Mouse (Mus musculus) heart, embryonic 11.5 days (tissue): ENCODE measurements at regions not wholly inside any gene's neighbourhood (a gene's known extent, or its start where the extent isn't known, plus 50 kb on each side); places are given as distances from the start of the nearest gene placed in this dataset.

Experiments
- ATAC-seq: fragments of 200-750 bp; cut with Nextera tagmentation; replicated peaks from 2 replicates; pipeline ENCODE4 v1.8.0; 2017; ENCODE audit warnings: moderate library complexity; ENCODE audit not compliant: insufficient number of reproducible peaks, low FRiP score, low TSS enrichment
- H3K27ac ChIP-seq: fragments of 300-500 bp; sonication (generic); 2 replicates; pipeline ENCODE4 v1.5.1; 2014; ENCODE audit warnings: mild to moderate bottlenecking, low read depth, low read length
- H3K27me3 ChIP-seq: fragments of 300-500 bp; sonication (generic); 2 replicates; pipeline ENCODE4 v1.6.1; 2014; ENCODE audit warnings: mild to moderate bottlenecking, low read length, mixed read lengths; ENCODE audit not compliant: control insufficient read depth, insufficient read depth
- H3K36me3 ChIP-seq: fragments of 300-500 bp; sonication (generic); 2 replicates; pipeline ENCODE4 v1.6.1; 2014; ENCODE audit warnings: mild to moderate bottlenecking, low read length, moderate library complexity, mixed read lengths; ENCODE audit not compliant: control insufficient read depth, insufficient read depth
- H3K4me1 ChIP-seq: fragments of 300-500 bp; sonication (generic); 2 replicates; pipeline ENCODE4 v1.6.1; 2014; ENCODE audit warnings: low read length; ENCODE audit not compliant: control insufficient read depth, insufficient read depth
- H3K4me2 ChIP-seq: fragments of 300-500 bp; sonication (generic); 2 replicates; pipeline ENCODE4 v1.6.1; 2014; ENCODE audit warnings: mild to moderate bottlenecking, moderate library complexity
- H3K4me3 ChIP-seq: fragments of 300-500 bp; sonication (generic); 2 replicates; pipeline ENCODE4 v1.5.1; 2014; ENCODE audit warnings: low read depth, low read length
- H3K9ac ChIP-seq: fragments of 300-500 bp; sonication (generic); 2 replicates; pipeline ENCODE4 v1.6.1; 2014; ENCODE audit warnings: mild to moderate bottlenecking, low read depth, low read length, moderate library complexity
- H3K9me3 ChIP-seq: fragments of 300-500 bp; sonication (generic); replicated peaks from 2 replicates; pipeline ENCODE4 v1.6.1; 2016; ENCODE audit warnings: low read length; ENCODE audit not compliant: control insufficient read depth
- WGBS: fragments of 180-500 bp; shearing (Covaris S2); extraction: QIAGEN DNeasy Blood & Tissue Kit; methylation state at CpG from one replicate; pipeline ENCODE4 v1.1.7; 2014; ENCODE audit not compliant: insufficient replicate concordance; 5-methylcytosine and 5-hydroxymethylcytosine counted together

DNA sequence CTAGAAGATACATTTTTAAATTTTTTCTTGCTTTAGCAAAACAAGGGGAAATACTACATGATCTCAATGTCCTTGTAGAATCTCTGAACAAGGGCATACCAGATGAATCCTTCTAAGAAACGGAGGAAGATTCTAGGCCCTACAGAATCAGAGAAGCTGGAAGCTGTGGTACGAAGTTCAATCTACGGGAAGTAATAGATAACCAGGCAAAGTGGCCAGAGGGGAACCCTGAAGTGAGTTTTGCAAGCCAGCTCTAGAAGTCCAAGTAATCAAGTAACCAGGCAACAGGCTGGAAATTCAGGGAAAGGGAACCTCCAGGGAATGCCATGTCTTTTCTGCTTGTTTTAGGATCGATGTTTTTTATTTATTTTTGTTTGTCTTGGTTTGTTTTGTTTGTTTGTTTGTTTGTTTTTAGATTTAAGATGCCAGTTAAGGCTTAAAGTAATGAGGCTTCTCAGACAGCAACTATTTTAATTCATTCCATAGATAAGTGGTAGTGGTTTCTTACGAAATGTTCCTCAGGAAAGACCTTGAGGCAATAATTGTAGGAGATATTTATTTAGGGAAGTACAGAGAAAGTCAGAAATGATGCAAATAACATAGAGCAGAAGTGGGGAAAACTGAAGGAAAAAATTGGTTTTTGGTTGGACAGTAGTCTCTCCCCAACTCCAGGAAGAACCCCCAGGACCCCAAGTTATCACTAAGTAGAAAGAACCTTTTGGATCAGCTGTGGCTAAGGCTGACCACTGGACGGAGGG lies 420.7 kb downstream of the Lipi start:
- H3K4me2 ChIP-seq = no peak overlapping the region
- no peak for ATAC-seq
- no peaks in the 10 kb centered on the region for H3K9me3 ChIP-seq
- no peak overlapping the region for H3K4me3 ChIP-seq
- H3K27ac ChIP-seq = no peak overlapping the region
- H3K9ac ChIP-seq = no peak overlapping the region
- WGBS = 64% methylated on average over 6 of the region's 6 CpGs
- H3K27me3 ChIP-seq = no peaks in the 10 kb centered on the region
- H3K4me1 ChIP-seq = no peaks in the 10 kb centered on the region
- no peaks in the 10 kb centered on the region for H3K36me3 ChIP-seq

DNA sequence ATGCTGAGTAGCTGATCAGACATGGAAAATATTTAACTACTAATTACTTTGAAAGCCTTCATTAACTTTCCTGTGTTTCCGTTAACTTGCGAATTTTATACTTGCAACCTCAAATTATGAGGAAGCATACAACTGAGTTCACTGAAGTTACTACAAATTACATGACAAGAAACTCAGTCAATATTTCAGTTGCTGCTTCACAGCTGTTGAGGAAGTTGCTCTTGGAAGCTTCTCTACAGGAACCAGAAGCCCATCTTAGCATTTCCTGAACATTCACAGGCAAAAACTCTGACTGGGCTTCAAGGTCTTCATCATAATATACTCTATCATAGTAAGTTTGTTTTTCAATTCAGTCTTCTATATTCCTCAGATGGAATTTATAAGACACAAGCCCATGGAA lies 426.1 kb downstream of the Lipi start:
- Histone ChIP-seq H3K27ac (no peak overlapping the region), H3K4me2 (no peak overlapping the region), H3K4me1 (no peaks in the 10 kb centered on the region), H3K9me3 (no peaks in the 10 kb centered on the region), H3K36me3 (no peaks in the 10 kb centered on the region), H3K9ac (no peak overlapping the region), H3K4me3 (no peak overlapping the region), H3K27me3 (no peaks in the 10 kb centered on the region)
- 90% methylated on average over 2 of the region's 2 CpGs for WGBS
- ATAC-seq = no peak

DNA sequence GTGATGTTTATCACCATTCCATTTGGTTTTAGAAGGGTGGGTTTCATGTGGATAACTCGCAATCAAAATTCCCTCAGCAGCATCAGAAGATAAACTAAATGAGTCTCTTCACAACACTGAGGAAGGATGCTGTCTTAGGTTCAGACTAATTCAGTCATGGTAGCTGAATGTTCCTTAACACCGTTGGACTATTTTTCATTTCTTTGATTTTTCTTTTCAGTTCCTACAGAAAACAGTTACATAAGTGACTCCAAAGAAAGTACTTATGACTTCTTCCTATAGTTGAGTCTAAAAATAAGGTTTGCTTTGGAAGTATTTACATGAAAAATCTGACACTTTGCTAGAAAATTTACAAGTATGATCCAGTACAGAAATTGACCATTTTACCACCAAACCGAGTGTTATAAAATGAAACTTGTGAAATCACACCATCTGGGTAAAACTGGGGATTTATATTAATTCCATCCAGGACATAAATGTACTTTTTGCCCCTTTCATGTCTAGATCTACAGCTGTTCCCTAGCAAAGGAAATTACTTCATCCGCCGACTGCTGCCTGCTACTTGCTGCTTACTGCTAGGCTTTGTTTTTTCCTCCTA lies 430.3 kb downstream of the Lipi start:
- WGBS = 72% methylated on average over 5 of the region's 5 CpGs
- ATAC-seq = no peak
- Histone ChIP-seq H3K9me3 (no peaks in the 10 kb centered on the region), H3K36me3 (no peaks in the 10 kb centered on the region), H3K4me1 (no peaks in the 10 kb centered on the region), H3K27ac (no peak overlapping the region), H3K4me3 (no peak overlapping the region), H3K27me3 (no peaks in the 10 kb centered on the region), H3K4me2 (no peak overlapping the region), H3K9ac (no peak overlapping the region)
